Mouse (Mus musculus) G1E (cell line): ENCODE data around the gene Supt5.

Experiments used
- CTCF ChIP-seq: IDR thresholded peaks from 2 replicates; pipeline ENCODE4 v1.5.1; 2012; ENCODE audit warnings: low read depth, low read length, inconsistent platforms, mixed read lengths
- GATA1 ChIP-seq: IDR thresholded peaks from 2 replicates; pipeline ENCODE4 v1.6.1; 2012; ENCODE audit warnings: borderline replicate concordance, low read length, inconsistent platforms, mixed read lengths
- TAL1 ChIP-seq: conservative IDR thresholded peaks from 2 replicates; pipeline ENCODE4 v1.6.1; 2012; ENCODE audit warnings: low read depth, low read length, inconsistent platforms, mixed read lengths

GRCm38 (mm10) chr7:28311926-28312543, 26.5 kb downstream of the Supt5 start, which contains the start of gene Timm50:
- TF ChIP-seq TAL1 = no peak
- TF ChIP-seq CTCF = no peak
- TF ChIP-seq GATA1 = no peak
